Mouse (Mus musculus) MEL (cell line): Measurements from ENCODE around the gene Tnrc6c.

Experiments
- E2F4 ChIP-seq: IDR thresholded peaks from 2 replicates; pipeline ENCODE4 v1.6.1; 2011; ENCODE audit warnings: low read depth, low read length, improper control_type of control experiment, borderline replicate concordance
- JUND ChIP-seq: IDR thresholded peaks from 2 replicates; pipeline ENCODE4 v1.6.1; 2011; ENCODE audit warnings: low read depth, mild to moderate bottlenecking, improper control_type of control experiment, low read length
- KAT2A ChIP-seq: conservative IDR thresholded peaks from 2 replicates; pipeline ENCODE4 v1.6.1; 2012; ENCODE audit warnings: low read depth, low read length, improper control_type of control experiment, inconsistent platforms
- POLR2A ChIP-seq, 2 experiments: IDR thresholded peaks; 2 replicates each; pipeline ENCODE4 v1.6.1; 2011 to 2012; ENCODE audit warnings: low read length in 2 of 2, mild to moderate bottlenecking in 2 of 2, control low read depth in 1 of 2, improper control_type of control experiment in 1 of 2, low read depth in 1 of 2, moderate library complexity in 1 of 2; ENCODE audit not compliant: control insufficient read depth in 1 of 2, insufficient read depth in 1 of 2, poor library complexity in 1 of 2
- SMC3 ChIP-seq: IDR thresholded peaks from 2 replicates; pipeline ENCODE4 v1.6.1; 2011; ENCODE audit warnings: low read depth, low read length, improper control_type of control experiment
- TCF12 ChIP-seq: IDR thresholded peaks from 2 replicates; pipeline ENCODE4 v1.6.1; 2014; ENCODE audit warnings: low read depth, mild to moderate bottlenecking, inconsistent platforms, low read length, improper control_type of control experiment, moderate library complexity
- ZC3H11A ChIP-seq: IDR thresholded peaks from 2 replicates; pipeline ENCODE4 v1.6.1; 2012; ENCODE audit warnings: low read depth, mild to moderate bottlenecking, inconsistent platforms, low read length, improper control_type of control experiment

DNA sequence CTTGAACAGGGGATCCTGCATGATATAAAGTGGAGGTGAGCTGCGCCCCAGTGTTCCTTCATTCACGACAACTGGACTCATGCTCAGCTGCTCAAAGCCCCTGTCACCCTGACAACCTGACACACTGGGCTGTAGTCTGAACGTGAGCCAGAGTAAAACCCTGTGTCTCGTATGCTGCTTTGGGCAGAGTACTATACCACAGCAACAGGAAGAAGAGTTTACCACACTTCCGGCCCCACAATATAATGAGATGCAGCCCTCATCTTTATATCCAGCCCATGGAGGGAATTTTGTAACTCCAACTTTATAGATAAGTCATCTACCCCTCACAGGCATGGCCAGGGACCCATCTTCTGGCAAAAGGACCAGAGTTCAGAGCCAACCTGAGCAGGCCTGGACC is 123.0 kb downstream of the Tnrc6c start:
- no peak for TF ChIP-seq POLR2A (IDR thresholded peaks at IDR 0.05; ENCODE audit: control insufficient read depth in 1 of 2, insufficient read depth in 1 of 2, low read depth in 1 of 2, low read length in 2 of 2, poor library complexity in 1 of 2)
- no peak for TF ChIP-seq SMC3
- TF ChIP-seq KAT2A = no peak
- TF ChIP-seq TCF12 = no peak
- TF ChIP-seq ZC3H11A = no peak
- TF ChIP-seq E2F4 = no peak
- no peak for TF ChIP-seq JUND
